Mouse (Mus musculus) common myeloid progenitor, adult 5-6 weeks (primary cell): ENCODE results near the gene Atg7. TPM values are rescaled to one million over a fixed set of nuclear protein-coding genes. Genes with fewer than 3 reads are reported as not detected.

Source experiments
- ATAC-seq: replicated peaks from 2 replicates; pipeline ENCODE4 v1.8.0; 2016; ENCODE audit warnings: low read depth, mild to moderate bottlenecking, moderate TSS enrichment, inconsistent platforms; ENCODE audit not compliant: poor library complexity, severe bottlenecking
- total RNA-seq: library from RNA; stranded (forward); fragments of 200-1000, 187-1606 nt; gene quantifications from 2 replicates; pipeline ENCODE4 v1.2.3, GENCODE M21; 2017

Gene Atg7
- total RNA-seq, 1 experiment from 2014 or later = 17.2 TPM

- ATAC-seq = no peak
Measured at GRCm38 (mm10) chr6:114726681-114727080, 83.8 kb downstream of the Atg7 start.

GRCm38 (mm10) chr6:114733156-114733555 lies 90.3 kb downstream of the Atg7 start:
- ATAC-seq = no peak

GRCm38 (mm10) chr6:114733681-114734080 lies 90.8 kb downstream of the Atg7 start:
- ATAC-seq = no peak

GRCm38 (mm10) chr6:114735054-114735453 lies 92.2 kb downstream of the Atg7 start:
- no peak for ATAC-seq

- ATAC-seq = no peak
Measured at GRCm38 (mm10) chr6:114736355-114736754, 93.5 kb downstream of the Atg7 start.

GRCm38 (mm10) chr6:114737181-114737580 lies 94.3 kb downstream of the Atg7 start:
- no peak for ATAC-seq

GRCm38 (mm10) chr6:114737931-114738759 lies 95.2 kb downstream of the Atg7 start:
- no peak for ATAC-seq

GRCm38 (mm10) chr6:114738760-114739112 lies 95.8 kb downstream of the Atg7 start:
- ATAC-seq = no peak

- ATAC-seq = peak; percentile 50
Measured at GRCm38 (mm10) chr6:114742209-114743003, 99.5 kb downstream of the Atg7 start.

GRCm38 (mm10) chr6:114743126-114743525 lies 100.2 kb downstream of the Atg7 start:
- ATAC-seq = no peak

GRCm38 (mm10) chr6:114743845-114744244 lies 100.9 kb downstream of the Atg7 start:
- no peak for ATAC-seq

GRCm38 (mm10) chr6:114746439-114746974 lies 103.6 kb downstream of the Atg7 start:
- ATAC-seq = peak; percentile 61

GRCm38 (mm10) chr6:114748419-114748818 lies 105.5 kb downstream of the Atg7 start:
- 0 out of 2 replicates have a peak, but pooled peaks have one; percentile 9 for ATAC-seq

GRCm38 (mm10) chr6:114748882-114749281 lies 106.0 kb downstream of the Atg7 start:
- no peak for ATAC-seq

- no peak for ATAC-seq
Measured at GRCm38 (mm10) chr6:114758795-114759194, 115.9 kb downstream of the Atg7 start.

GRCm38 (mm10) chr6:114766314-114766713 lies 123.4 kb downstream of the Atg7 start:
- ATAC-seq = no peak

GRCm38 (mm10) chr6:114767710-114768109 lies 124.8 kb downstream of the Atg7 start:
- ATAC-seq = no peak

GRCm38 (mm10) chr6:114770337-114770736 lies 127.4 kb downstream of the Atg7 start:
- ATAC-seq = no peak

- ATAC-seq = no peak
Measured at GRCm38 (mm10) chr6:114771502-114771901, 128.6 kb downstream of the Atg7 start.

- no peak for ATAC-seq
Measured at GRCm38 (mm10) chr6:114775210-114775609, 132.3 kb downstream of the Atg7 start.

GRCm38 (mm10) chr6:114777872-114778271 lies 135.0 kb downstream of the Atg7 start:
- ATAC-seq = no peak
